Mouse (Mus musculus) megakaryocyte, embryonic 14.5 days (primary cell): ENCODE measurements around the gene Vav1.

Experiments used
- FLI1 ChIP-seq: IDR thresholded peaks from 2 replicates; pipeline ENCODE4 v1.6.1; 2012; ENCODE audit warnings: low read length, inconsistent platforms, mixed read lengths
- GATA1 ChIP-seq: IDR thresholded peaks from 3 replicates; pipeline ENCODE4 v1.6.1; 2012; ENCODE audit warnings: mixed read lengths, low read length, inconsistent platforms, borderline replicate concordance

DNA sequence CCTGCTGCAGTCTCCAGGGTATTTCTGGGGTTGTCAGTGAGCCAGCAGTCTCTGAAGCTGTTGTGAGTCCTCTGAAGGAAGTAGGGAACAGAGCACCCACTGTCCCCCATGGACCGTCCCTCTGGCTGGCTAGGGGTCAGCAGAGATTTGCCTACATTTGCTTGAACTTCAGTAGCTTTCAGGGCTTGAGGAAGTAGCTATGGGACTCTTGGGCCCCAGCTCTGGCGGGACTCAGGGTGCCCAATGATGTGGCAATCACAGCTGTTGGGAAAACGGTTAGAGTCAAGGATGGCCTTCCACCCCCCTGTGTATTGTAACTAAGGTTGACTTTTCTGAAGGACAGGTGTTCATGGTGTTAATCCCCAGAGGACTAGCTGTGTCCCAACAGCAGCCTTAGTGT is 1.5 kb downstream of the Vav1 start:
- TF ChIP-seq GATA1 = no peak
- TF ChIP-seq FLI1 = no peak
